Mouse (Mus musculus): ENCODE measurements around the gene Eif4g3. TPM values are rescaled to one million over a fixed set of nuclear protein-coding genes. Genes with fewer than 3 reads are reported as not detected.
A peak's percentile ranks its signal among the peaks of the same experiment; 100 is the strongest.

Eif4g3 gene
- total RNA-seq, 2 experiments from 2014 or later, result 115 to 117 TPM

DNA sequence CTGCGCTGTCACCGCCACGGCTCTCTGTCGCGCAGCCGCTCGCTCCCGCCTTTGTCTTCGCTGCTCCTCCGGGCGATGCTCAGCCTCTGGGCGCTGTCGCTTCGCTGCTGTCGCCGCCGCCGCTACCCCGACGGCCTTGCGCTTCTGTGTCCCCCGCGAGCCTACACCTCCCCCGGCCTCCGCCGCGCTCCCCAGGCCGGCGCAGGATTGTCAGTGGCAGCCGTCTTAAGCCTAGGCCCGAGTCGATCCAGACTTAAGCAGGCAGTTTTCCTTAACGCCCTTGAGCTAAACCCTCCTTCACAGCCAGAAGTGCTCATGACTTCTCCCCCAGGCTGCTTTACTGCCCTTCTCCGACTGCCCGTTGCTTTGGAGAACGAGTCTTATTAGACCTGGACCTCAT is 224.6 kb downstream of the Eif4g3 start:
- no peak for DNase-seq (ENCODE audit: low spot score)

DNA sequence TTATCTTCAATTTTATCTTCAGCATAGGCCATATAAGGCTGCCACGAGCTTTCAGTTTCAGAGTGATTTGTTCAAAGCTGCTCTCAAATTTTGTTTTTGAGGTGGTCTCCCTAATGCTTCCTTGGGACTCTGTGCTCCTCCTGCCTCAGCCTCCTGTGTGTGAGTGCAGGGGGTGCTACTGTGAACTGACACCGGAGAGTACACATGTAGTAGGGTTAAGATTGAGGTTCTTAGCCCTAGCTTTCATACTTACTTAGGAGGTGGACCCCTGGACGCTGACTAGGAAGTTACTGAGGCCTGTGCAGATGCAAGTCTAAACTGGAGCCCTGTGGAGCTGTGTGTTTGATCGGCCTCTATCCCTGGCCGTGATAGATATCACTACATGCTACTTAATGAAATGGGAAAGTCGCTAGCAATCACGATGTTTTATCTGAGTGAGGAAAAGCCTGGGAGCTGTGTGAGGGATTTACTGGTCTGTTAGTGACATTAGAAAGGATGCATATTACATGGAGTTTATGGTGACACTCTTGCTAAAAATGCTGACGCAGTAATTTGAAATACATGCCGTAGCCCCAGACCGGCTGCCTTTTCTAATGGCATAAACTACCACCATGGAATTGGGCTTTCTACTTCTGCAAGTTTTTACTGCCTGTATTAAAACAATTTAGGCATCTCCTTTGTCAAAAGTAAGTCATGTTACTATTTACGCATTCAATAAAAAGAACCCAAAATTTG is 225.3 kb downstream of the Eif4g3 start:
- no peak for DNase-seq (ENCODE audit: low spot score)

DNA sequence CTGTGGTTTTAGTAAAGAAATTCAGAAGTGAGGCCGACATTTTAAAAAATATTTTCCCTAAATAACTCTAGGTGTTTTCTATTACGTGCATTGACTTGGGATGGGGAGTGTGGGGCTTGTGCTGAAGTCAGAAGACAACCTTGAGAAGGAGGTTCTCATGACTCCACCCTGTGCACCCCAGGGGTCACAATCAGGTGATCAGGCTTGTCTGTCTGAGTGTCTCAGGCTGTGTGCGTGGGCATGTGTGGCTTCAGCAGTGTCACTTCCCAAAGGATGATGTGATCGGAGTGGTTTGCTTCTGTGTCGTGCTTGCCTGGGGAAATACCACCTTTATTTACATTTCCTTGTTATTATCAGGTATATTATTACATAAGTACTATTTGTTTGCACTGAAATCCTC is 226.5 kb downstream of the Eif4g3 start:
- no peak for DNase-seq (ENCODE audit: low spot score)

DNA sequence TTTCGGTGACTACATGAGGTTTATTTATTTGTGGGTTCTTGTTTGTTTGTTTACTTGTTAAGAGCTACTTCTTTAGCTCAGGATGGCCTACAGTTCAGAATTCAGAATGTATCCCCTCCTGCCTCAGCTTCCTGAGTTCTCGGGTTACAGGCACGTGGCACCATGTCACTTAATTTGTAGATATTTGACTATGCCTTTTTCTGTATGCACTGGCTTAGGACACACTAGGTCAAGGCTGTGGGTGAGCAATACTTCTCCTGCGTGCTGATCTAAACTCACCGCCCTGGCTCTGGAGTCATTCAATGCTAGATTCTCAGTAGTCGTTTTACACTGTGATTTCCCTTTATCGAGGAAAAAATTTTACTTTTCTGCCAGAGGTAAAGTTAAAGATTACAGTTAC is 227.9 kb downstream of the Eif4g3 start:
- no peak for DNase-seq (ENCODE audit: low spot score)

DNA sequence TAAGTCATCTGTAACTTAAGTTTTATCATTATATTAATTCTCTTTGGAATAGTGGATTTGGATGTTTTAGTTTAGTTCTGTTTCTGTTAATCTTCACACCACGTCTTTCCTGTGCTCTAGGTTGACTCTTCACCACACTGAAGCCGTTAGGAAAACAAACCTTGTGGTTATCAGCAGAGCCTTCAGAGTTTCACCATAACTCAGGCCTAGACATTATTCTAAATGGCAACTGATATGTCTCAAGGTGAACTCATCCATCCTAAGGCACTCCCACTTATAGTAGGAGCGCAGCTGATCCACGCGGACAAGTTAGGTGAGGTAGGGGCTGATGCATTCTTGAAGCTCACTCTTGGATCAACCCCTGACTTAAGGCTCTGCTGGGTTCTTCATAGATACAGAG is 228.6 kb downstream of the Eif4g3 start:
- DNase-seq (ENCODE audit: low spot score), result no peak

DNA sequence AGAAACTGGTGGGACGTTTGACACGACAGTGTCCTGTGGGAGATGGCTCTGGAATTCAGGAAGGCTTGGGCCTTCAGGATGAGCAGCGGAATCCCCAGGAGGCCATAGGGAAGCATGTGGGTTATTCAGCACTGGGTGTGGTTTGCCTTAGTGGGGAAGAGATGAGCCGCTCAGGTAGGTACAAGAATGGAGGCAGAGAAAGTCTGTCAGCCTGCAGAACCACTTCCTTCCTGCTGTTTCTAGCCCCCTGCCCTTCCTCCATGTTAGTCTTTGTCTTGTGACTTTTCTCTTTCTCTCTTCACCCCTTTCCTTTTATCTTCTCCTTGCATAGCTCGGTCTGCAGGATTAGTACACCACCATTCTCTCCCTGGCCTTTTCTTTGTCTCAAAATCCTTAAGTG is 229.6 kb downstream of the Eif4g3 start:
- no peak for DNase-seq (ENCODE audit: low spot score)

DNA sequence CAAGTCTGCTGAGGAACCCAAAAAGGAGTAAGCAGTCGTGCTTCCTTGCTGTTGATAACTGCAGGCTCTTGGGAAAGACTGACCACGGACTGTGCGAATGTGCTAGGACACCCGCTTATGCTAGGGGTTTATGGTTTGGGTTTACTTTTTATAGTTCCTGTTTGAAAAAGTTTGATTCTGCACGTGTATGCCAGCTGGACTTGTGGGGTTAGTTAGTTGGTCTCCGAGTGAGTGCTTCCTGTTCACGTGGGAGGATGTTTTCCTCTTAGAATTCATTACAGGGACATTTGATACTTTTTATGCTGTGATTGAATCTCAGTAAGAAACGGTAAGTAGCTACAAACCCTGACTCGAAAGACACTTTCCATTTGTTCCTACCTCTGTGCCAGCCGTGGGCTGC is 230.8 kb downstream of the Eif4g3 start:
- no peak for DNase-seq (ENCODE audit: low spot score)

DNA sequence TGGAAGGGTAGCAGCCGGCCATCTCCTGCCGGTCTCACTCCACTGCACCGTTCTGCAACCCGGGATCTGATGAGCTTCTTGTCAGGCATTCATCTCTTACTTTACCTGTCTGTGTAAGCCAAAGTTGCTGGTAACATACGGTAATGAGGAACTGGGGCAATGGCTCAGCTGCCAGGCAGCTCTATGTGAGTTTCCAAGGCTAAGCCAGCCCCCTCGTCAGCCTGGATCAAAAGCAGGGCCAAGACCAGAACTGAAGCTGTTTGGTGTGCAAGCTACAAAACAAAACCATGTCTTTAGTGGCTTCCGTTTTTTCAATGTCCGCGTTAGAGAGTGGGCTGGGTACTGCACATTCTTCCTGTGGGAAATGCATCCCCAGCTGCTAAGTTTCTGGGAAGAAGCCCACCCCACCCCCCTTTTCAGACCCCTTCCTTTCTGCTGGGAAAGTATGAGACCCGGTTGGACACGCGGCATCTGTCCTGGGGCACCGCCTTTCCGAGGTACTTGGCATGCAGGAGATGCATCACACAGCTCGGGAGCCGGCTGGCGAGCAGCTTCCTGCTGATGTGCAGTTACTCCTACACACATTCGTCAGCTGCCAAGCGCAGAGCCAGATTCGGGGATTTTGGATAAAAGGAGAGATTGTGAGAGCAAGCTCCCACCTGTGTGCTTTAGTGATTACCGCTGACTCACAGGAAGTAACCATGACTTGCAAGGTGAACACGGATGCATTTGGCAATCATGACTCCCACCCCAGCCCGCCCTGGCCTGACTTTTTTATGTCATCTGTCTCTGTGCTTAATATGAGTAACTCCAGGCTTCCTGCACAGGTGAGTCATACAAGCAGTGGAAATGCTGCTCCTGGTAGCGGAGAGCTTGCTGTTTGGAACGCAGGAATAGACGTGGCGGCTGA is 254.2 kb downstream of the Eif4g3 start:
- DNase-seq (ENCODE audit: low spot score), result no peak

DNA sequence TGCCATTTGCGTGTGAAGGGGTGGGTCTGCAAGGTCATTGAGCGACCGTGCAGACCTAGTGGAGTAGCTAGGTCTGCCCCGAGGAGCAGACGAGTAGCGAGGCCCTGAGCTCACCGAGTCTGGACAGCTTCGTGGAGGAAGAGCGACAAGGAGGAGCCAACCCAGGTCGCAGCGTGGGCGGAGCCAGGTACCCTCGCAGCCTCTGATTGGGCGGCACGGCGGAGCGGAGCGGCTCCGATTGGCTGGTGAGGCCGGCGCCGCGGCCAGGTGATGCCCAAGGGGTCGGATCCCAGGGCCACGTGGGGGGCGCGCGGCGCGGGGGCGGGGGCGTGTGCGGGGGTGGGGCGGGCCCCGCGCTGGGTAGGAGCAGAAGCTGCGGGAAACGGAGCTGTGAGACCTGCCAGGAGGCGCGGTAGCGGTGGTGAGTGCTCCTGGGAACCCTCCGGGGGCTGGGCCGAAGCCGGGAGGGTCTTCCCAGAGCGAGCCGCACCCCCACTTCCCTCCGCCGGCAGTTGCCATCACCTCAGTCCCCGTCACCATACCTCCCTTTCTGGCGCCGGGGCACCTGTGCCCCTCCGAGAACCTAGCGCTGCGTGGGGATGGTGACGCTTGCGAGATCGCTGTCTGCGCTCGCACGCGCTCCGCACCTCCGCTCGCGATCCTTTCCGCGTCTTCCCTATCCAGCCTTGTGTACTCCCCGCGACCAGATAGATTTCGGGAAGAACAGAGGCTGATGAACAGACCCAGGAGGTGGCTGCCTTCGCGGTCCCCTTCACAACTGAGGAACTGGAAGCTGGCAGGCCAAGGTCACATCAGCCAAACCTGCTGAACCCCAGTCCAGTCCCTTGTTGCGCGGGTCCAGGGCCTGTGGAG is 257.5 kb downstream of the Eif4g3 start, which contains the start of the genes Sh2d5 and Kif17:
Gene Sh2d5 (plus strand): TSS at position 316 of the 873 bp plus-strand sequence.
Gene Kif17 (plus strand): TSS at position 348 of the 873 bp plus-strand sequence.
- peak; percentile 41 for DNase-seq (ENCODE audit: low spot score)

DNA sequence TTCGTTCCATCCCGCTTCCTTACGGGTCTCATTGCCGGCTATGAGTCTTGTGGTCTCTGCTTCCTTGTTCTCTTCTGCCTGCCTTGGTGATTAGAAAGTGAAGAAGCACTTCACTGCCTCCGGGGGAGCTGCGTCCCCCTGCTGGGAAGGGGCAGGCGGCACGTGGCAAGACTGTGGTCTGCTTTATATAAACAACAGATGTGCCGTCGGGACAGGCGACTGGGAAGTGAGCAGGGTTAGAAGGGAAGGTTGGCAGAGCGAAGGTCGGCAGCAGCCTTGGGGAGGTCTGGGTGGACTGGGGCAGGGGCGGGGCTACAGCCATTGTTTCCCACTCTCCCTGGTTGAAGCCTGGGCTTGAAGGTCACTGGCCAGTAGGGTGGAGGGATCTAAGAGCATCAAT is 259.0 kb downstream of the Eif4g3 start:
- DNase-seq (ENCODE audit: low spot score), result no peak

DNA sequence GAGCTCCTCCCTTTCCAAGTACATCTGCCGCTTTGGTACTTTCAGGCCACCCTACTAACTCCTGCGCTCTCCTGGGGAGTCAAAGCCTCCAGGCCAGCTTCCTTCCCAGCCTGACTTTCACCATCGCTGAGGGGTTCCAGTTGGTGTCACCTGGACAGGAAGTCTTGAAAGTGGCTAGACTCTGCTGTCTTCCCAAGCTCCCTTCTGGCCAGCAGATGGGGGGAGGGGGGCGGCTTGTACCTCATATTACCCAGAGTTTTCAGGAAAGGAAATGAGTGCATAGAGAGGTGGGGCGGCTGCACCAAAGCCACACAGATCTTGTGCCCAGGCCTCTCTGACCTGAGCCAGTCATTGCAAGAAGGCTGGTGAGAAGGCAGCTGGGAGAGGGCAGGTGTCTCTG is 259.4 kb downstream of the Eif4g3 start:
- DNase-seq (ENCODE audit: low spot score), result no peak

DNA sequence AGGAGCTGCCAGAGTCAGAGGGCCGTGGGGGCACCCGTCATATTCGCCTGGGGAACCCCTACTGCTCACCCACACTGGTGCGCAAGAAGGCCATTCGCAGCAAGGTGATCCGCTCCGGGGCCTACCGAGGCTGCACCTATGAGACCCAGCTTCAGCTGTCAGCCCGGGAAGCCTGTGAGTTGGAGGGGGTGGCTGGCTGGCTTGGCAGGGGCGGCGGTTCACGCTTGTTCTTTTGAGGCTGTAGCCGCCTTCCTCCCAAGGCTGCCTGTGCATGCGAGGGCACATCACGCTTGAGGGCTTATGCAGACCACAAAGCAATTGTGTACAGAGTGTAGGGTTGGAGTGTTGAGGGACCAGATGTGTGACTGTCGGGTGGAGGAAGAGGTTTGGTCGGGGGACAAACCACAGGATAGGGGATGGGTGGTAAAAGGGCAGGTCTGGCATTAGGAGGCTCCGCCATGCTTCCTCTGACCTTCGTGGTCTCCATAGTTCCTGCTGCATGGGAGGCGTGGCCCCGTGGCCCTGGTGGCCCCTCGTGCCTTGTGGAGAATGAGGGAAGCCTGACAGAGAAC is 264.4 kb downstream of the Eif4g3 start:
- DNase-seq (ENCODE audit: low spot score), result no peak

Small RNA genes lying within 50 kb of the gene (microRNA-seq; reads per million reads assigned to microRNA genes)
- gene Mir6399, result not detected

Other genes with a start within 250 kb of the Eif4g3 start
- 10 to 100 TPM; 22.5 to 22.9 TPM for gene Alpl, start 196.6 kb upstream of the Eif4g3 start, total RNA-seq (2021)
- gene Ece1, start 130.8 kb upstream of the Eif4g3 start, total RNA-seq (2021), result 10 to 100 TPM; 65.0 to 78.0 TPM
- gene Hp1bp3, start 223.3 kb downstream of the Eif4g3 start, total RNA-seq (2021), result 10 to 100 TPM; 56.4 to 66.7 TPM

All from gastrocnemius, adult 18-20 months (tissue).